Mouse (Mus musculus) lung, adult 2 months (tissue): Measurements from ENCODE around the gene Tbc1d24.

Source experiments
- CTCF ChIP-seq: fragments of 200-500 bp; IDR thresholded peaks from 2 replicates; pipeline ENCODE4 v1.5.1; 2011; ENCODE audit warnings: mild to moderate bottlenecking, low read length, control low read depth; ENCODE audit not compliant: insufficient read depth
- POLR2A ChIP-seq: fragments of 200-500 bp; IDR thresholded peaks from 2 replicates; pipeline ENCODE4 v1.6.1; 2011; ENCODE audit warnings: low read depth, mild to moderate bottlenecking, control low read depth, low read length, borderline replicate concordance; ENCODE audit errors: extremely low read depth

DNA sequence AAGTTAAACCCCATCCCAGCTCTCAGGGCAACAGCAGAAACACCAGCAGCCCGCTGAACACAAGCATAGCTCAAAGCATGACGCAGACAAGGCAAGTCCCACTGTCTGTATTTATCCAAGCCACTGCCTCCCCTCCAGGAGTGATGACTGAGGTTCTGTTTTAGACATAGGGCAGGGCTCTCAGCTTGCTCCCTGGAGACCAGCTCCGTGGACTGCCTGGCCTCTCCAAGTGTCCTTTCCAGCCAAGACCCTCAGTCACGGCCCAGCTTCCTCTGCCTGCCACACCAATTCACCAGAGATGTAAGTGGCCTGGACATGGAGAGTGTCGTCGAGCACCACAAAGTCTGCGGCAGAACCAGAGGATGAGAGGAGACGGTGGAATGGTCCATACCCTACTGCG lies 49.6 kb downstream of the Tbc1d24 start:
- TF ChIP-seq CTCF (no peak), POLR2A (no peak)
